Mouse (Mus musculus) liver, embryonic 14.5 days (tissue): ENCODE results near the gene Abhd2. TPM values are rescaled to one million over a fixed set of nuclear protein-coding genes. Genes with fewer than 3 reads are reported as not detected.

Experiments
- ATAC-seq: fragments of 200-750 bp; cut with Nextera tagmentation; 2 replicates; pipeline ENCODE4 v1.8.0; 2017; ENCODE audit warnings: moderate number of reproducible peaks, mild to moderate bottlenecking, moderate library complexity; ENCODE audit not compliant: insufficient read depth
- DNase-seq, 3 experiments: peaks; one replicate each; pipeline ENCODE4 v3.0.0-alpha.2; 2012 to 2013; ENCODE audit warnings: low read depth in 3 of 3, low spot score in 3 of 3
- H3K27ac ChIP-seq: fragments of 300-500 bp; sonication (generic); 2 replicates; pipeline ENCODE4 v1.5.1; 2014; ENCODE audit warnings: moderate library complexity, mild to moderate bottlenecking, control low read depth, inconsistent platforms
- H3K27me3 ChIP-seq: fragments of 300-500 bp; sonication (generic); 2 replicates; pipeline ENCODE4 v1.6.1; 2014; ENCODE audit warnings: mild to moderate bottlenecking, low read length, moderate library complexity; ENCODE audit not compliant: control insufficient read depth, insufficient read depth
- H3K36me3 ChIP-seq: fragments of 300-500 bp; sonication (generic); replicated peaks from 2 replicates; pipeline ENCODE4 v1.6.1; 2014; ENCODE audit warnings: low read depth; ENCODE audit not compliant: control insufficient read depth, insufficient read depth
- H3K4me1 ChIP-seq, 2 experiments: fragments of 200-500 bp in 1 of 2; fragments of 300-500 bp in 1 of 2; sonication (generic) in 1 of 2; replicated peaks; 2 replicates each; pipeline ENCODE4 v1.6.1; 2012 to 2014; ENCODE audit warnings: antibody characterized with exemption in 1 of 2, inconsistent platforms in 1 of 2, low read length in 1 of 2; ENCODE audit not compliant: control insufficient read depth in 2 of 2, insufficient read depth in 2 of 2
- H3K4me2 ChIP-seq: fragments of 300-500 bp; sonication (generic); 2 replicates; pipeline ENCODE4 v1.6.1; 2014; ENCODE audit warnings: low read depth, mild to moderate bottlenecking, control low read depth, moderate library complexity
- H3K4me3 ChIP-seq, 2 experiments: fragments of 200-500 bp in 1 of 2; fragments of 300-500 bp in 1 of 2; sonication (generic) in 1 of 2; 2 replicates each; pipeline ENCODE4 v1.5.1; 2012 to 2014; ENCODE audit warnings: low read depth in 2 of 2, low read length in 2 of 2, mild to moderate bottlenecking in 2 of 2, control low read depth in 1 of 2, inconsistent platforms in 1 of 2, moderate library complexity in 1 of 2; ENCODE audit not compliant: insufficient read depth in 1 of 2
- H3K9ac ChIP-seq: fragments of 300-500 bp; sonication (generic); replicated peaks from 2 replicates; pipeline ENCODE4 v1.6.1; 2014; ENCODE audit warnings: mild to moderate bottlenecking, control low read depth, moderate library complexity
- H3K9me3 ChIP-seq: fragments of 300-500 bp; sonication (generic); 2 replicates; pipeline ENCODE4 v1.6.1; 2016; ENCODE audit warnings: low read length, mixed read lengths; ENCODE audit not compliant: control insufficient read depth
- CTCF ChIP-seq: IDR thresholded peaks from 2 replicates; pipeline ENCODE4 v1.5.1; 2016; ENCODE audit warnings: antibody characterized with exemption, low read depth, control low read depth
- EP300 ChIP-seq: IDR thresholded peaks from 2 replicates; pipeline ENCODE4 v1.6.1; 2016; ENCODE audit warnings: antibody characterized with exemption, low read depth
- WGBS: fragments of 180-500 bp; shearing (Covaris S2); extraction: QIAGEN DNeasy Blood & Tissue Kit; methylation state at CpG from one replicate; pipeline ENCODE4 v1.1.7; 2014; ENCODE audit not compliant: insufficient replicate concordance; 5-methylcytosine and 5-hydroxymethylcytosine counted together
- polyA plus RNA-seq, 2 experiments: library from polyadenylated mRNA; depleted of rRNA in 1 of 2; stranded (reverse) in 1 of 2; unstranded in 1 of 2; fragments of >200 nt; fragmentation: Nextera tagmentation in 1 of 2; extraction: Ambion mirVana in 1 of 2; gene quantifications; 2 replicates each; pipeline versions ENCODE4 v1.2.1 to v1.2.3; 2012 to 2014

Abhd2 gene
- polyA plus RNA-seq, 2 experiments: 5.6 to 11.4 TPM

DNA sequence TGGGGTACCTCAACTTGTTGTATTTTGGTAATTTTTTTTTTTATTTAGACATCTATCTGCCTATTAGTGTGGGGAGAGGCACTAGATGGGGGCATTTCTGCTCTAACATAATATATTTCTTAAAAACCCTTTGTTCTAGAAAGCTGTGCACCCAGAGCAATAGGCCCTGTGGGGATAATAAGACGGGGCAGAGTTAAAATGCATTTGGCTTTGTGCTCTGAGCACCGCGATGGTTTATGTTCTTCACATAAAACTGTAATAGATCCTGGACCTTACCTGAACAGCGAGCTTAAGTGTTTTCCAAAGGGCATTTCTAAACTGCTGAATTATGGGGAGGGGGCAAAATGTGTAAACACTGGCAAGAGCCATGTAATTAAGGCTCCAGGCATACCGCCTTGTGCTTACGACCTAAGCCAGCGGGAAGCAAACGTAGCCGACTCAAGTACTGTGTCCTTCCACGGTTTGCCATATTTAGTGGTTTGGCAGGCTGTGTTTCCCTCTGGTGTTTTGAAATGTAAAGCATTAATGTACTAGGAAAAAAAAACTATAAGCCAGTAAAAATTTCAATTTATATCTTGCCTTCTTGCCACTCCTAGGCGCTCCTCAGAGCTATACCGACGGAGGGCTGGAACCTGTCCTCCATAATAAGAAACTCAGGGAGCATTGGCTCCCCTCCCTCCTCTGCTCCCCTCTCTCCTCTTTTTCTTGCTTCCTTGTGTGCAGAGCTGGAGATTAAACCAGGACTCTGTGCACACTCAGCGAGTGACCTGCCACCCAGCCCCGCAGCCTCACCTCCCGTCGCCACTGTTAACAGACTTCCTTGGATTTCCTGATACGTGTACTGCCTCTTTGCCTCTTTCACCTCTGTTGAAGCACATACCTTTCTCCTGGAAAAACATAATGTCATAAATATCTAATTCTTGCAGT is 141.7 kb downstream of the Abhd2 start:
- no peak for ATAC-seq
- 87% methylated on average over 18 of the region's 18 CpGs for WGBS
- H3K36me3 ChIP-seq: peaks cover 11% of the 10 kb centered on the region

More for the DNA sequence above, 141.7 kb downstream of the Abhd2 start:
- Histone ChIP-seq H3K27me3 (no peaks in the 10 kb centered on the region), H3K4me1 (no peaks in the 10 kb centered on the region), H3K4me2 (no peak overlapping the region), H3K9me3 (no peaks in the 10 kb centered on the region), H3K4me3 (no peak overlapping the region), H3K9ac (no peak overlapping the region), H3K27ac (no peak overlapping the region)
- TF ChIP-seq CTCF (no peak), EP300 (no peak)
- DNase-seq: no peak

Other genes starting within 250 kb of the Abhd2 start
- gene Acan, start 219.7 kb upstream of the Abhd2 start, polyA plus RNA-seq (2012; rRNA removed): 0.04 TPM in 1 of 2 replicates, not detected in the other
- not detected in 2 replicates for gene Acan, start 219.7 kb upstream of the Abhd2 start, polyA plus RNA-seq (2014; fragmentation: Nextera tagmentation; extraction: Ambion mirVana)
- gene Hapln3, start 142.2 kb upstream of the Abhd2 start, polyA plus RNA-seq (2012; rRNA removed): 0.11 and 0.17 TPM in 2 replicates
- 0.11 and 0.29 TPM in 2 replicates for gene Hapln3, start 142.2 kb upstream of the Abhd2 start, polyA plus RNA-seq (2014; fragmentation: Nextera tagmentation; extraction: Ambion mirVana)
- 44.5 and 46.0 TPM in 2 replicates for gene Mfge8, start 124.1 kb upstream of the Abhd2 start, polyA plus RNA-seq (2012; rRNA removed)
- 55.3 and 64.5 TPM in 2 replicates for gene Mfge8, start 124.1 kb upstream of the Abhd2 start, polyA plus RNA-seq (2014; fragmentation: Nextera tagmentation; extraction: Ambion mirVana)
- gene Rlbp1, start 113.8 kb downstream of the Abhd2 start, polyA plus RNA-seq (2012; rRNA removed): 0.03 and 0.04 TPM in 2 replicates
- not detected in 2 replicates for gene Rlbp1, start 113.8 kb downstream of the Abhd2 start, polyA plus RNA-seq (2014; fragmentation: Nextera tagmentation; extraction: Ambion mirVana)
- 4.3 and 6.7 TPM in 2 replicates for gene Fanci, start 118.7 kb downstream of the Abhd2 start, polyA plus RNA-seq (2012; rRNA removed)
- 10.0 and 11.3 TPM in 2 replicates for gene Fanci, start 118.7 kb downstream of the Abhd2 start, polyA plus RNA-seq (2014; fragmentation: Nextera tagmentation; extraction: Ambion mirVana)
- gene Polg, start 193.2 kb downstream of the Abhd2 start, polyA plus RNA-seq (2012; rRNA removed): 14.4 and 15.4 TPM in 2 replicates
- gene Polg, start 193.2 kb downstream of the Abhd2 start, polyA plus RNA-seq (2014; fragmentation: Nextera tagmentation; extraction: Ambion mirVana): 14.0 and 16.2 TPM in 2 replicates